Mouse (Mus musculus) cerebellum, postnatal 36 days (tissue): Measurements from ENCODE around the gene Abhd16a.
A peak's percentile ranks its signal among the peaks of the same experiment; 100 is the strongest.

Experiments used
- DNase-seq, 2 experiments: peaks; one replicate each; pipeline ENCODE4 v3.0.0; 2021 to 2022; ENCODE audit warnings: mixed read lengths in 2 of 2

Abhd16a gene

DNA sequence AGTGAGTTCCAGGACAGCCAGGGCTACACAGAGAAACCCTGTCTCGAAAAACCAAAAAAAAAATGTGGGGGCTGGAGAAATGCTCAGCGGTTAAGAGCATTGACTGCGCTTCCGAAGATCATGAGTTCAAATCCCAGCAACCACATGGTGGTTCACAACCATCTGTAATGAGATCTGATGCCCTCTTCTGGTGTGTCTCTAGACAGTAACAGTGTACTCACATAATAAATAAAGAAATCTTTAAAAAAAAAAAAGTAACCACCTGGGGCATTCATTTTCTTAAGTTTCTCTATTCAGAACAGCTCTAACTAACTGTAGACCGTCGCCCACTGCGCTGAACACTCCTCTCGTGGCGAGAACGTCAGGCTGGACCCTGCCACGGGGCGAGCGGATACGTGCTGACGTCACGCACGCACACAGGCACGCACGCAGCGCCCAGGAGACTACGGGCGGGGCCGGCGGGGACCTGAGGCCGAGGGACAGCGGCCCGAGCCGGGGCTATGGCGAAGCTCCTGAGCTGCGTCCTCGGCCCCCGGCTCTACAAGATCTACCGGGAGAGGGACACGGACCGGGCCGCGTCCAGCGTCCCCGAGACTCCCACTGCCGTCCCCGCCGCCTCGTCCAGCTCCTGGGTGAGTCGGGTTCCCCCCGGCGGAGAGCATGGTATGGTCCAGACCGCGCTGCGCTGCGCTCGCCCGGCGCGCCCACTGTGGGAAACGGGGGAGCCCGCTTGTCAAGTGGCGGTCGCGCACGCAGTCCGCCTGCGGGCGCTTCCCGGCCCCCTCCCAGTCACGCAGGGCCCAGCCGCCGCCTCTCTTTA is at the start of gene Abhd16a:
TSS of gene Abhd16a (plus strand) at position 439 of the 820 bp plus-strand sequence.
- DNase-seq: peak; percentile 94 to 95

GRCm38 (mm10) chr17:35043794-35044193 is 45.3 kb upstream of the Abhd16a start:
- no peak for DNase-seq

DNA sequence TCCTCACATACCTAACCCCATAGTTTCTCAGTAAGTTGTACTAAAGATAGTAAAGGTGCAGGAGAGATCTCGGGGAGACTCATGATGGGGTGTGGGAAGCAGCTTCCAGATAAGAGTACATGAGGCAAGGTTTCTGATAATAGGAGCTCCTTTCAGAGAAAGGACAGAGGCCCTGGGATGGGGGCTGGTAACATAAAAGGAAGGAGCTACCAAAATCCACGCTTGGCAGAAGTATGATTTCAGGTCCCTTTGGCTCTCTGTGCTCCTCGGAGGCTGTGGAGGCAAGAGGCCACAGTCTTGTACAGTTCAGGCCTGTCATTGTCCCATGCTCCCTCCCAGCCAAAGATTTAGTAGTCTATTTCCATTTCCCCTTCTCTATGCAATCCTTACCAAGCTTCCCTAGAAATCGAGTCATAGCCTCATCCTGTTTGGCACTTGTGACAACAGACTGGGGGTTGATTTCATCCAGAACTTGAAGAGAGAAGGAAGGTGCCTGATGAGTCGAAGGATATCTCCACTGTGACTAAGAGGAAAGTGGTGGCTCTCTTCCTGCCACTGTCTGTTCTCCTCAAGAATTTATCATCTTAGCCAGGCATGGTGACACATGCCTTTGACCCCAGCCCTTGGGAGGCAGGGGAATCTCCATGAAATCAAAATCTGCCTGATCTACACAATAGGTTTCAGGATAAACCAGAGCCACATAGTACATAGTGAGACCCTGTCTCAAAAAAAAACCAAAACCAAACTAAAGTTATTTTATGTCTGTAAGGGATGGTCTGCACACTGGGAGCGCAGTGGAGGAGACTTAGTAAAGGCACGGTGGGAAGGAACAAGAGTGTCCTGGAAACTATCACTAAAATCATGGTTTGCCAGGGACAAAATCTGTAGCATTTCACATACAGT is 43.9 kb upstream of the Abhd16a start:
- DNase-seq: no peak

- DNase-seq: no peak
Measured at GRCm38 (mm10) chr17:35045807-35046680, 43.0 kb upstream of the Abhd16a start.

DNA sequence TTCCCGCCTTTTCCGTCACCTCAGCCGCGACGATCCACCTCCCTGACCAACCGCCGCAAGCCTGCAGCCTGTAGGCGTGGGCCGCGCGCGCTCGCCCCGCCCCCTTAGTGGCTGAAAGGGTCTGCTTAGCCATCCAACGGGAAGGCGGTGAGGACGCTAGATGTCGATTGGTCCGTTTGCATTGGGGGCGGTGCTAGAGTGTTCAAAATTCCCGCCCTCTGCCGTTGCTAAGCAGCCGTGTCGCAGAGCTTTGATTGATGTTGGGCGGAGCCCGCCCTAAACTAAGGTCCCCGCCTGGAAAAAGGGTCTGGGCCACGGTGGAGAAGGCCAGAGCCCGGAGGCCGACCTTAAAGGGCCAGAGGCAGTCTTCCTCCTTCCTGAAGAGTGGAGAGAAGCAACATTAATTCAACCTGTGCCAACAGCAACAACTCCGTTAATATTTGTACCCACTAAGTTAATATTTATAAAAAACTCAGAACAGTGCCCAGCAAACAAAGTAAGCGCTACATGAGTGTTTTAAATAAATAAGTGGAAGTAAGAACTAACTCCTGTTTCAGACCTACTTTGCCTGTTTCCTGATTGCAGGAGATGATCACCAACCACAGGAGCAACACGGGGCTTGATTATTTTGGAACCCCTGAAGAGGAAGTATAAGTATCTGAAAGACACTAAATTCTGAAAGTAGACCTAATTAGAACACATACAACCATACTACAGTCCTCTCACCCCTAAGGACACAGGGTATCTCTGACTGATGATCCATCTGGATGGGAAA is 42.2 kb upstream of the Abhd16a start, which contains the start of gene Msh5:
TSS of gene Msh5 (minus strand) at position 65 of the 775 bp plus-strand sequence.
- DNase-seq: peak; percentile 95

GRCm38 (mm10) chr17:35047688-35048087 is 41.4 kb upstream of the Abhd16a start:
- DNase-seq: no peak

DNA sequence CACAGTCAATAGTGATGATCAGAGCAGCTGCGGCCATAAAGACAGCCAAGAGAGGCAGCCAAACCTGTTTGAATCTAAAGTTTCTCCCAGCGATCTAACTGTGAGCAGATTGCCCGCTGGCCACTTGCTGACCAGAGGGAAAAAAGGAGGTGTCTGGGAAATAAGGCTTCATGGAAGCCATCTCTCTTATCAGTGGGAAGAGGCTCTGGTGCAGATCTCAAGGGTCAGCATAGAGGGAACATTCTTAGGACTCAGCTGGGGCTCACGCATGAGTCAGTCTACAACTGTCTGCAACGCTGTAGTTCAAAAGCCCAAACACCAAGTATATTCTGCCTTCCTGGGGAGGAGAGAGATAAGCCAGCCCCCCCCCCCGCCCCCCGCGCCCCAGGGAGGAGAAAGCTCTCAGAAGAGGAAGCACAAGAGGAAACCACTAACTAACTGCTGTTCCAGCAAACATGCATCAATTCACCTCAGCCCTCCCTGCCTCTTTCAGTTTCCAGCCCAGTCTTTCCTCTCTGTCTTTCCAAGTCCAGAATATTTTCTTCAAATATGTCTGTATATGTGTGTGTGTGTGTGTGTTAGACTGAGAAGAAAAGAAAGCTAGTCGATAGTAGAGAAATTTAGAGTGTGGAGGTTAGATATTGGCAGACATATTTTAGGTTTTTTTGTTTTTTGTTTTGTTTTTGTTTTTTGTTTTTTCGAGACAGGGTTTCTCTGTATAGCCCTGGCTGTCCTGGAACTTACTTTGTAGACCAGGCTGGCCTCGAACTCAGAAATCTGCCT is 40.7 kb upstream of the Abhd16a start:
- no peak for DNase-seq

GRCm38 (mm10) chr17:35048932-35049440 is 40.1 kb upstream of the Abhd16a start:
- no peak for DNase-seq

DNA sequence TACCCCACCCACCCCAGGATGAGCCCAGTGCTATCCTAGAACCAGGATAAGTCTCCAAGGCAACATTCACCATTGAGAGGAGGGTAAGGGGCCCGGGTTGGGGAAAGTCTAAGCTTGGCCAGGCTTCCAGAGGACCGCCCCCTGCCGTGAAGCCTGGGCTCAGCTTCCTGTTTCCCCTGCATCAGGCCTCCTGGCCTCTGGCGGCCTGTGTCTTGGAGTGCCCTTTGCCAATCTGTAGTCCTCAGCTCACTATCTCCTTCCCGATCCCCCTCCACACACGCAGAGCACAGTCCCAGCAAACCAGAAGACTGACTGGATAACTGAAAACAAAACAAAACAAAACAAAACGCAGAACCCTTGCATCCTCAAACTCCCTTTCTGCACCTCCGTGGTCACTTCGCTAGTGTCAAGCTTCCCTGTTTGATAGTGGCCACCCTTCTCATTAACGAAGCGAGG is 39.5 kb upstream of the Abhd16a start, which contains the start of gene Clic1:
TSS of gene Clic1 (plus strand) at position 406 of the 456 bp plus-strand sequence.
- DNase-seq: no peak

- peak in 1 of 2 experiments; percentile 46 for DNase-seq
Measured at GRCm38 (mm10) chr17:35050126-35050750, 38.8 kb upstream of the Abhd16a start.

DNA sequence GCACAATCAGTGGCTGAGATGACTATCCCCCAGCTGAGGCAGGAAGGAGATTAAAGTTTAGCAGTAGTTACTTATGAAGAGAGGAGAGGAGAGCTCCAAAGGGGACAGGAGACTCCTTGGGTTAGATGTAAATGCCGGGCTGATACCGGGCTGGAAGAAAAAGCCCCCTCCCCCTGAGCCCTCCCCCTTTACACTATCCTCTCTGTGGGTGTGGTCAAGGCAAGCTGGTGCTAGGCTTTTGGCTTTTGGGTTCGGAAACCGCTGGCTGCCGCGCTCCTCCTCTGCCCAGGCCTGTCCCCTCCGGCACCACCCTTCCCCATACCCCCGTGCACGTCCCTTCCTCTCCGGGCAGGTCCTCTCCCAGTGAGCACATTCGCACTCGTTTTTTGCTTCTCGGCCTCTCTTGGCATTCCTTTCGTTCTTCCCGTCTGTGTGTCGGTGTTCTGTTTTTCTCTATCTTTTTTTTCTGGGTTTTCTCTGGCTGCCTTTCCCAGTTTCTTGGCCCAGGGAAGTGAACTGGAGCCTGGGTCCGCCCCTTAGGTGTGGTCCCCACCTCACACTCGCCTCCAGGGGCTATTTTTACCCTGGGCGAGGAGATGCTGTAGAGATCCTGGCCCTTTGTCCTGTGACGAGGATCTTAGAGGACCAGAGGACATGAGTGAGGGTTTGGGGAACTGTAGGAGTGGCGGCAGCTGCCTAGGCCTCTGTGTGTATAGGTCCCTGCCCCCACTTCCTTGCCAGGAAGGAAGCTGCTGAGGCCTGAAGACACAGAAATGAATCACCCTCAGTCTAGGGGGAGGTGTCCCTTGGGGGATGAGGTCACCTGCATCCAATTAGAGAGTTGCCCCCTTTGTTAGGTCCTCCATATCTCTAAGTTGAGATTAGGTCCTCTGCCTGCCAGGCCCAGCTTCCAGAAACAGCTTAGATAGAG is 37.6 kb upstream of the Abhd16a start:
- peak; percentile 50 to 51 for DNase-seq

DNA sequence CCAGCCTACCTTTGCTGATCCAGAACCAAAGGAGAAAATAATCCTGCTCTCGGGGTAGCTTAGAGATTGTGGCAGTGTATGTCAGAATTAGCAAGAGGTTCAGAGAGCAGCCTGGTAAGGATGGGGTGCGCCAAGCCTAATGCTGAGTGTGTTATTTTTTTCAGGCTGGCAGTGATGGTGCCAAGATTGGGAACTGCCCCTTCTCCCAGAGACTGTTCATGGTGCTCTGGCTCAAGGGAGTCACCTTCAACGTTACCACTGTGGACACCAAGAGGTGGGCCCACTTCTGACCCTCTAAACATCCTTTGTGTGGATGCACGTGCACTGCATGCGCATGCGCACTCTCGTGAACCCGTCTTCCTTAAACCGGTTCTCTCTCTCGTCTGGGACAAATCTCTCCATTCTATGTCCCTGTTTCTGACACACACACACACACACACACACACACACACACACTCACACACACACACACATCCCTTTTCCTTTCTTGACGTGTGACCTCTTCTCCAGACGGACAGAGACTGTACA is 36.7 kb upstream of the Abhd16a start:
- DNase-seq: peak in 1 of 2 experiments; percentile 14

GRCm38 (mm10) chr17:35055691-35056495 is 33.2 kb upstream of the Abhd16a start:
- DNase-seq: no peak

DNA sequence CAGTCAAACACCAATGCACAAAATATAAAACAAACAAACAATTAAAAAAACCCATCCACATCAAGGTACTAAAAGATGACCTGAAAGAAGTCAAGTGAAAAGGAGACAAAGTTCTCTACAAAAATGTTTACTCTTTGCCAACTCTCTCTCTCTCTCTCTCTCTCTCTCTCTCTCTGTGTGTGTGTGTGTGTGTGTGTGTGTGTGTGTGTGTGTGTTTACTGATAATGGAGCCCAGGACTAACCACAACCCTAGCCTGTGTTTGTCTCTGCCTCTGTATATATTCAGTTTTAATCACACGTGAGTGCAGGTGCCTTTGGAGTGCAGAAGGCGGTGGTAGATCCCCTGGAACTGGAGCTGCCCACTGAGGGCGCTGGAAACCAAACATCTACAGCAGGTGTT is 32.0 kb upstream of the Abhd16a start:
- DNase-seq: no peak

DNA sequence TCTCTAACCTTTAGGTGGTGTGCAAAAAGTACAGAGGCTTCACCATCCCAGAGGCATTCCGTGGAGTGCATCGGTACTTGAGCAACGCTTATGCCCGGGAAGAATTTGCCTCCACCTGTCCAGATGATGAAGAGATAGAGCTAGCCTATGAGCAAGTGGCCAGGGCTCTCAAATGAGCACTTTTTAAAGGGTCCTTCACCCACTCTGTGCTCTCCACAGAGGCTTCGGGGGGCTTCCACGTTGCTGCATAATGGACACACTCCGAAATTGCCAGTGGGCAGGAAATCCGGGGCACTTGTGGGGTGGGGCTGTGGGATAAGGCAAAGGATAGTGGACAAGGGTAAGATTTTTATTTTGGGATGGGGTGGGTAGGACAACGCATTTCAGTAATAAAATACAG is 30.7 kb upstream of the Abhd16a start:
- DNase-seq: no peak

GRCm38 (mm10) chr17:35058911-35059892 is 29.9 kb upstream of the Abhd16a start, which contains the start of gene Ddah2:
Ddah2 (plus strand) TSS chr17:35059035.
- peak; percentile 79 to 84 for DNase-seq
